Mouse (Mus musculus): ENCODE measurements around the gene Eapp. TPM values are rescaled to one million over a fixed set of nuclear protein-coding genes. Genes with fewer than 3 reads are reported as not detected.
"Not testable (repeated sequence)": the region's sequence is repeated elsewhere in the genome, so short reads cannot be mapped to it uniquely, and the experiment has no call there.

The Eapp gene
- polyA plus RNA-seq, 1 experiment from 2014 or later, result 61.8 TPM

- no peak overlapping the region for H3K4me2 ChIP-seq (ENCODE audit: low read depth, low read length)
- H3K9ac ChIP-seq (ENCODE audit: low read length), result no peak overlapping the region
- H3K36me3 ChIP-seq (ENCODE audit: control insufficient read depth, insufficient read depth, low read length), result peaks cover 24% of the 10 kb centered on the region
- no peaks in the 10 kb centered on the region for H3K27me3 ChIP-seq (ENCODE audit: control insufficient read depth, insufficient read depth, low read depth, low read length)
- no peak overlapping the region for H3K27ac ChIP-seq (ENCODE audit: low read length)
- WGBS, result 94% methylated on average over 5 of the region's 5 CpGs
- ATAC-seq (ENCODE audit: low read depth), result no peak
- no peak overlapping the region for H3K4me3 ChIP-seq (ENCODE audit: low read length)
- no peaks in the 10 kb centered on the region for H3K4me1 ChIP-seq (replicated peaks; ENCODE audit: control insufficient read depth, insufficient read depth, low read length)
- no peaks in the 10 kb centered on the region for H3K9me3 ChIP-seq (ENCODE audit: control insufficient read depth, low read length)
Measured at GRCm38 (mm10) chr12:54689082-54689481, 6.6 kb downstream of the Eapp start.

GRCm38 (mm10) chr12:54683182-54683581, 12.5 kb downstream of the Eapp start:
- no peaks in the 10 kb centered on the region for H3K27me3 ChIP-seq (ENCODE audit: control insufficient read depth, insufficient read depth, low read depth, low read length)
- H3K9ac ChIP-seq (ENCODE audit: low read length), result no peak overlapping the region
- no peak overlapping the region for H3K4me2 ChIP-seq (ENCODE audit: low read depth, low read length)
- peaks cover 4% of the 10 kb centered on the region for H3K36me3 ChIP-seq (ENCODE audit: control insufficient read depth, insufficient read depth, low read length)
- H3K9me3 ChIP-seq (ENCODE audit: control insufficient read depth, low read length), result no peaks in the 10 kb centered on the region
- no peak for ATAC-seq (ENCODE audit: low read depth)
- 7% methylated on average over 1 of the region's 1 CpGs for WGBS
- no peak overlapping the region for H3K27ac ChIP-seq (ENCODE audit: low read length)
- H3K4me1 ChIP-seq (replicated peaks; ENCODE audit: control insufficient read depth, insufficient read depth, low read length), result no peaks in the 10 kb centered on the region
- H3K4me3 ChIP-seq (ENCODE audit: low read length), result no peak overlapping the region

- Histone ChIP-seq H3K4me3 (ENCODE audit: low read length) (no peak overlapping the region), H3K27me3 (ENCODE audit: control insufficient read depth, insufficient read depth, low read depth, low read length) (no peaks in the 10 kb centered on the region), H3K4me1 (replicated peaks; ENCODE audit: control insufficient read depth, insufficient read depth, low read length) (no peaks in the 10 kb centered on the region), H3K4me2 (ENCODE audit: low read depth, low read length) (no peak overlapping the region), H3K36me3 (ENCODE audit: control insufficient read depth, insufficient read depth, low read length) (peaks cover 14% of the 10 kb centered on the region), H3K9ac (ENCODE audit: low read length) (no peak overlapping the region), H3K9me3 (ENCODE audit: control insufficient read depth, low read length) (no peaks in the 10 kb centered on the region), H3K27ac (ENCODE audit: low read length) (no peak overlapping the region)
- 85% methylated on average over 9 of the region's 9 CpGs for WGBS
- no peak for ATAC-seq (ENCODE audit: low read depth)
Measured at GRCm38 (mm10) chr12:54676709-54677108, 19.0 kb downstream of the Eapp start.

GRCm38 (mm10) chr12:54675396-54675795, 20.3 kb downstream of the Eapp start:
- Histone ChIP-seq H3K27me3 (ENCODE audit: control insufficient read depth, insufficient read depth, low read depth, low read length) (no peaks in the 10 kb centered on the region), H3K9me3 (ENCODE audit: control insufficient read depth, low read length) (no peaks in the 10 kb centered on the region), H3K36me3 (ENCODE audit: control insufficient read depth, insufficient read depth, low read length) (peaks cover 14% of the 10 kb centered on the region), H3K9ac (ENCODE audit: low read length) (no peak overlapping the region), H3K4me2 (ENCODE audit: low read depth, low read length) (no peak overlapping the region), H3K4me1 (replicated peaks; ENCODE audit: control insufficient read depth, insufficient read depth, low read length) (no peaks in the 10 kb centered on the region), H3K27ac (ENCODE audit: low read length) (no peak overlapping the region), H3K4me3 (ENCODE audit: low read length) (no peak overlapping the region)
- ATAC-seq (ENCODE audit: low read depth), result no peak
- WGBS, result 96% methylated on average over 4 of the region's 4 CpGs

- Histone ChIP-seq H3K36me3 (ENCODE audit: control insufficient read depth, insufficient read depth, low read length) (peaks cover 9% of the 10 kb centered on the region; the same call in 1 of the 2 replicates), H3K4me2 (ENCODE audit: low read depth, low read length) (no peak overlapping the region), H3K9me3 (ENCODE audit: control insufficient read depth, low read length) (no peaks in the 10 kb centered on the region), H3K27ac (ENCODE audit: low read length) (no peak overlapping the region), H3K4me1 (replicated peaks; ENCODE audit: control insufficient read depth, insufficient read depth, low read length) (no peaks in the 10 kb centered on the region), H3K27me3 (ENCODE audit: control insufficient read depth, insufficient read depth, low read depth, low read length) (no peaks in the 10 kb centered on the region), H3K4me3 (ENCODE audit: low read length) (no peak overlapping the region), H3K9ac (ENCODE audit: low read length) (no peak overlapping the region)
- no peak for ATAC-seq (ENCODE audit: low read depth)
- 84% methylated on average over 4 of the region's 4 CpGs for WGBS
Measured at GRCm38 (mm10) chr12:54671262-54671661, 24.4 kb downstream of the Eapp start.

- no peak for ATAC-seq (ENCODE audit: low read depth)
- WGBS, result 100% methylated on average over 1 of the region's 1 CpGs
- 0 out of 2 replicates have a peak, but pooled peaks cover 6% of the 10 kb centered on the region for H3K36me3 ChIP-seq (ENCODE audit: control insufficient read depth, insufficient read depth, low read length)
- H3K9ac ChIP-seq (ENCODE audit: low read length), result no peak overlapping the region
- no peak overlapping the region for H3K27ac ChIP-seq (ENCODE audit: low read length)
- H3K4me2 ChIP-seq (ENCODE audit: low read depth, low read length), result no peak overlapping the region
- no peaks in the 10 kb centered on the region for H3K4me1 ChIP-seq (replicated peaks; ENCODE audit: control insufficient read depth, insufficient read depth, low read length)
- H3K4me3 ChIP-seq (ENCODE audit: low read length), result no peak overlapping the region
- no peaks in the 10 kb centered on the region for H3K9me3 ChIP-seq (ENCODE audit: control insufficient read depth, low read length)
- H3K27me3 ChIP-seq (ENCODE audit: control insufficient read depth, insufficient read depth, low read depth, low read length), result no peaks in the 10 kb centered on the region
Measured at GRCm38 (mm10) chr12:54668141-54668540, 27.6 kb downstream of the Eapp start.

- Histone ChIP-seq H3K27ac (ENCODE audit: low read length) (no peak overlapping the region), H3K36me3 (ENCODE audit: control insufficient read depth, insufficient read depth, low read length) (no peaks in the 10 kb centered on the region), H3K4me2 (ENCODE audit: low read depth, low read length) (no peak overlapping the region), H3K27me3 (ENCODE audit: control insufficient read depth, insufficient read depth, low read depth, low read length) (no peaks in the 10 kb centered on the region), H3K4me1 (replicated peaks; ENCODE audit: control insufficient read depth, insufficient read depth, low read length) (no peaks in the 10 kb centered on the region), H3K9ac (ENCODE audit: low read length) (no peak overlapping the region), H3K4me3 (ENCODE audit: low read length) (no peak overlapping the region), H3K9me3 (ENCODE audit: control insufficient read depth, low read length) (no peaks in the 10 kb centered on the region)
- 80% methylated on average over 6 of the region's 6 CpGs for WGBS
- no peak for ATAC-seq (ENCODE audit: low read depth)
Measured at GRCm38 (mm10) chr12:54665526-54665925, 30.2 kb downstream of the Eapp start.

GRCm38 (mm10) chr12:54661470-54661869, 34.2 kb downstream of the Eapp start:
- H3K27ac ChIP-seq (ENCODE audit: low read length); H3K9ac ChIP-seq (ENCODE audit: low read length); ATAC-seq (ENCODE audit: low read depth); H3K4me3 ChIP-seq (ENCODE audit: low read length); H3K4me1 ChIP-seq (replicated peaks; ENCODE audit: control insufficient read depth, insufficient read depth, low read length); H3K27me3 ChIP-seq (ENCODE audit: control insufficient read depth, insufficient read depth, low read depth, low read length); H3K36me3 ChIP-seq (ENCODE audit: control insufficient read depth, insufficient read depth, low read length); H3K4me2 ChIP-seq (ENCODE audit: low read depth, low read length); H3K9me3 ChIP-seq (ENCODE audit: control insufficient read depth, low read length): not testable (repeated sequence)
- 63% methylated on average over 5 of the region's 5 CpGs for WGBS

- Histone ChIP-seq H3K27ac (ENCODE audit: low read length) (no peak overlapping the region), H3K9me3 (ENCODE audit: control insufficient read depth, low read length) (no peaks in the 10 kb centered on the region), H3K9ac (ENCODE audit: low read length) (no peak overlapping the region), H3K4me2 (ENCODE audit: low read depth, low read length) (no peak overlapping the region), H3K36me3 (ENCODE audit: control insufficient read depth, insufficient read depth, low read length) (no peaks in the 10 kb centered on the region), H3K27me3 (ENCODE audit: control insufficient read depth, insufficient read depth, low read depth, low read length) (no peaks in the 10 kb centered on the region), H3K4me1 (replicated peaks; ENCODE audit: control insufficient read depth, insufficient read depth, low read length) (peaks cover 2% of the 10 kb centered on the region), H3K4me3 (ENCODE audit: low read length) (no peak overlapping the region)
- no peak for ATAC-seq (ENCODE audit: low read depth)
- 75% methylated on average over 3 of the region's 3 CpGs for WGBS
Measured at GRCm38 (mm10) chr12:54659901-54660300, 35.8 kb downstream of the Eapp start.

- Histone ChIP-seq H3K4me2 (ENCODE audit: low read depth, low read length) (no peak overlapping the region), H3K4me3 (ENCODE audit: low read length) (no peak overlapping the region), H3K9ac (ENCODE audit: low read length) (no peak overlapping the region), H3K36me3 (ENCODE audit: control insufficient read depth, insufficient read depth, low read length) (no peaks in the 10 kb centered on the region), H3K27me3 (ENCODE audit: control insufficient read depth, insufficient read depth, low read depth, low read length) (no peaks in the 10 kb centered on the region), H3K4me1 (replicated peaks; ENCODE audit: control insufficient read depth, insufficient read depth, low read length) (peaks cover 15% of the 10 kb centered on the region), H3K9me3 (ENCODE audit: control insufficient read depth, low read length) (no peaks in the 10 kb centered on the region), H3K27ac (ENCODE audit: low read length) (no peak overlapping the region)
- no peak for ATAC-seq (ENCODE audit: low read depth)
- 57% methylated on average over 7 of the region's 7 CpGs for WGBS
Measured at GRCm38 (mm10) chr12:54658425-54659092, 37.1 kb downstream of the Eapp start.

Measured in lung, embryonic 16.5 days (tissue).